Mouse (Mus musculus) C2C12 (cell line): Measurements from ENCODE around the gene Lsamp.

ENCODE experiments used
- CTCF ChIP-seq: IDR thresholded peaks from one replicate; pipeline ENCODE4 v1.5.1; 2011; ENCODE audit not compliant: control insufficient read depth, insufficient read depth, insufficient read length
- MYOD1 ChIP-seq: IDR thresholded peaks from one replicate; pipeline ENCODE4 v1.6.1; 2011; ENCODE audit warnings: low read depth; ENCODE audit not compliant: control insufficient read depth, insufficient read length

- TF ChIP-seq CTCF (no peak), MYOD1 (no peak)
Measured at GRCm38 (mm10) chr16:41623871-41624270, 1639.7 kb downstream of the Lsamp start.
